Mouse (Mus musculus) ES-E14 (cell line): ENCODE results near the gene Fam171a1.

Experiments used
- HCFC1 ChIP-seq: IDR thresholded peaks from 2 replicates; pipeline ENCODE4 v1.6.1; 2012; ENCODE audit warnings: low read length, inconsistent platforms, borderline replicate concordance; ENCODE audit not compliant: insufficient read depth
- MAFK ChIP-seq: IDR thresholded peaks from 2 replicates; pipeline ENCODE4 v1.6.1; 2014; ENCODE audit warnings: mild to moderate bottlenecking, low read depth, low read length, inconsistent platforms; ENCODE audit not compliant: insufficient read depth
- ZNF384 ChIP-seq: IDR thresholded peaks from 2 replicates; pipeline ENCODE4 v1.6.1; 2012; ENCODE audit warnings: low read depth, low read length, inconsistent platforms

DNA sequence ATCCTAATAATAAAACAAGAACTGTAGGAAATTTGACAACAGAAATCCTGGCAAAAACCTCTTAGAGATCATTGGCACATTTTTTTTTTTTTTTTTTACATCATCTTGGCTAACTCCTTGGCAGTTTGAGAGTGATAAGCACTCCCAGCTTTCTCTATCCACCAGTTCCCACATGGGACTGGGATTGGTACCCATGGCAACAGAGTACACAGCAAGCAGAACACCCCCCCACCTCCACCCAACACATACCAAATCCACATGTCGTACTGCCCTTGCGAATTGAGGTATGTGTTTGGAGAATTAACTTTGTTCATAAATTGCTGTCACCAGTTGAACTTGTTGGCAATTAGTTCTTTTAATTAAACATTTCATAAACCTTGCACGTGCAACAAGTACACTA, 37.3 kb downstream of the Fam171a1 start:
- TF ChIP-seq HCFC1 = no peak
- TF ChIP-seq ZNF384 = no peak
- no peak for TF ChIP-seq MAFK
